Mouse (Mus musculus) embryonic facial prominence, embryonic 14.5 days (tissue): Measurements from ENCODE around the gene Phykpl. TPM values are rescaled to one million over a fixed set of nuclear protein-coding genes. Genes with fewer than 3 reads are reported as not detected.

Source experiments
- ATAC-seq: fragments of 200-750 bp; cut with Nextera tagmentation; 2 replicates; pipeline ENCODE4 v1.8.0; 2017; ENCODE audit warnings: low read depth, moderate number of reproducible peaks, moderate TSS enrichment
- DNase-seq: peaks from one replicate; pipeline ENCODE4 v3.0.0-alpha.2; 2015; ENCODE audit warnings: low spot score
- H3K27ac ChIP-seq: fragments of 300-500 bp; sonication (generic); replicated peaks from 2 replicates; pipeline ENCODE4 v1.5.1; 2014; ENCODE audit warnings: low read depth, mild to moderate bottlenecking, low read length, moderate library complexity
- H3K27me3 ChIP-seq: fragments of 300-500 bp; sonication (generic); replicated peaks from 2 replicates; pipeline ENCODE4 v1.6.1; 2014; ENCODE audit warnings: low read length; ENCODE audit not compliant: control insufficient read depth, insufficient read depth
- H3K36me3 ChIP-seq: fragments of 300-500 bp; sonication (generic); 2 replicates; pipeline ENCODE4 v1.6.1; 2014; ENCODE audit warnings: low read length, mixed read lengths; ENCODE audit not compliant: control insufficient read depth, insufficient read depth
- H3K4me1 ChIP-seq: fragments of 300-500 bp; sonication (generic); 2 replicates; pipeline ENCODE4 v1.6.1; 2014; ENCODE audit warnings: antibody characterized with exemption, low read length; ENCODE audit not compliant: control insufficient read depth, insufficient read depth
- H3K4me2 ChIP-seq: fragments of 300-500 bp; sonication (generic); 2 replicates; pipeline ENCODE4 v1.6.1; 2014; ENCODE audit warnings: low read depth, mild to moderate bottlenecking, low read length, moderate library complexity, mixed read lengths
- H3K4me3 ChIP-seq: fragments of 300-500 bp; sonication (generic); 2 replicates; pipeline ENCODE4 v1.5.1; 2014; ENCODE audit warnings: low read depth, mild to moderate bottlenecking, low read length
- H3K9ac ChIP-seq: fragments of 300-500 bp; sonication (generic); 2 replicates; pipeline ENCODE4 v1.6.1; 2014; ENCODE audit warnings: low read depth, mild to moderate bottlenecking, low read length, moderate library complexity, mixed read lengths
- H3K9me3 ChIP-seq: fragments of 300-500 bp; sonication (generic); 2 replicates; pipeline ENCODE4 v1.6.1; 2016; ENCODE audit warnings: low read length; ENCODE audit not compliant: control insufficient read depth
- WGBS: fragments of 180-500 bp; shearing (Covaris S2); extraction: QIAGEN DNeasy Blood & Tissue Kit; methylation state at CpG from one replicate; pipeline ENCODE4 v1.1.7; 2014; 5-methylcytosine and 5-hydroxymethylcytosine counted together
- polyA plus RNA-seq: library from polyadenylated mRNA; unstranded; fragments of >200 nt; fragmentation: Nextera tagmentation; extraction: Ambion mirVana; gene quantifications from 2 replicates; pipeline ENCODE4 v1.2.1, GENCODE M21; 2014

Gene Phykpl
- polyA plus RNA-seq, 1 experiment from 2014 or later = 15.2 TPM

GRCm38 (mm10) chr11:51551253-51551652 is 33.3 kb upstream of the Phykpl start:
- Histone ChIP-seq H3K9me3 (no peaks in the 10 kb centered on the region), H3K4me2 (no peak overlapping the region), H3K36me3 (no peaks in the 10 kb centered on the region), H3K9ac (no peak overlapping the region), H3K27me3 (no peaks in the 10 kb centered on the region), H3K4me3 (no peak overlapping the region), H3K4me1 (peaks cover 12% of the 10 kb centered on the region), H3K27ac (peak overlapping the region; percentile 2; the same call in 1 of the 2 replicates)
- WGBS = 40% methylated on average over 5 of the region's 5 CpGs
- peak; percentile 47; the same call in 1 of the 2 replicates for ATAC-seq
- DNase-seq = peak; percentile 79

- ATAC-seq (no peak), DNase-seq (no peak)
- Histone ChIP-seq H3K9ac (no peak overlapping the region), H3K9me3 (no peaks in the 10 kb centered on the region), H3K4me2 (no peak overlapping the region), H3K4me1 (peaks cover 12% of the 10 kb centered on the region), H3K4me3 (no peak overlapping the region), H3K36me3 (no peaks in the 10 kb centered on the region), H3K27ac (no peak overlapping the region), H3K27me3 (no peaks in the 10 kb centered on the region)
- 70% methylated on average over 3 of the region's 3 CpGs for WGBS
Measured at GRCm38 (mm10) chr11:51552091-51552490, 32.5 kb upstream of the Phykpl start.

- no peak overlapping the region for H3K9ac ChIP-seq
- DNase-seq (peak; percentile 29), ATAC-seq (no peak)
- peak overlapping the region; percentile 20 for H3K4me3 ChIP-seq
- no peak overlapping the region for H3K27ac ChIP-seq
- H3K36me3 ChIP-seq = no peaks in the 10 kb centered on the region
- H3K9me3 ChIP-seq = no peaks in the 10 kb centered on the region
- H3K4me2 ChIP-seq = peak overlapping the region; percentile 18; the same call in 1 of the 2 replicates
- WGBS = 61% methylated on average over 7 of the region's 10 CpGs
- H3K4me1 ChIP-seq = peaks cover 12% of the 10 kb centered on the region
- no peaks in the 10 kb centered on the region for H3K27me3 ChIP-seq
Measured at GRCm38 (mm10) chr11:51554590-51554989, 30.0 kb upstream of the Phykpl start.

- 46% methylated on average over 2 of the region's 2 CpGs for WGBS
- Histone ChIP-seq H3K27me3 (no peaks in the 10 kb centered on the region), H3K36me3 (no peaks in the 10 kb centered on the region), H3K4me3 (0 out of 2 replicates have a peak overlapping the region, but pooled peaks have one; percentile 20), H3K9me3 (no peaks in the 10 kb centered on the region), H3K4me2 (peak overlapping the region; percentile 18; the same call in 1 of the 2 replicates), H3K4me1 (peaks cover 12% of the 10 kb centered on the region), H3K27ac (no peak overlapping the region), H3K9ac (no peak overlapping the region)
- DNase-seq = no peak
- ATAC-seq = no peak
Measured at GRCm38 (mm10) chr11:51555066-51555465, 29.5 kb upstream of the Phykpl start.

- WGBS = 87% methylated on average over 1 of the region's 1 CpGs
- Histone ChIP-seq H3K27me3 (no peaks in the 10 kb centered on the region), H3K36me3 (no peaks in the 10 kb centered on the region), H3K4me1 (no peaks in the 10 kb centered on the region), H3K9me3 (no peaks in the 10 kb centered on the region), H3K9ac (no peak overlapping the region), H3K27ac (no peak overlapping the region), H3K4me2 (no peak overlapping the region), H3K4me3 (no peak overlapping the region)
- DNase-seq (no peak), ATAC-seq (no peak)
Measured at GRCm38 (mm10) chr11:51563276-51563675, 21.3 kb upstream of the Phykpl start.

GRCm38 (mm10) chr11:51565062-51565461 is 19.5 kb upstream of the Phykpl start:
- WGBS = 45% methylated on average over 3 of the region's 3 CpGs
- DNase-seq = no peak
- ATAC-seq = no peak
- Histone ChIP-seq H3K36me3 (no peaks in the 10 kb centered on the region), H3K27me3 (no peaks in the 10 kb centered on the region), H3K4me3 (no peak overlapping the region), H3K4me2 (no peak overlapping the region), H3K27ac (no peak overlapping the region), H3K9me3 (no peaks in the 10 kb centered on the region), H3K4me1 (no peaks in the 10 kb centered on the region), H3K9ac (no peak overlapping the region)

- WGBS = 87% methylated on average over 6 of the region's 6 CpGs
- H3K4me2 ChIP-seq = no peak overlapping the region
- no peak for ATAC-seq
- no peak for DNase-seq
- H3K4me3 ChIP-seq = no peak overlapping the region
- no peaks in the 10 kb centered on the region for H3K4me1 ChIP-seq
- no peak overlapping the region for H3K27ac ChIP-seq
- no peak overlapping the region for H3K9ac ChIP-seq
- no peaks in the 10 kb centered on the region for H3K27me3 ChIP-seq
- no peaks in the 10 kb centered on the region for H3K36me3 ChIP-seq
- no peaks in the 10 kb centered on the region for H3K9me3 ChIP-seq
Measured at GRCm38 (mm10) chr11:51565951-51566350, 18.6 kb upstream of the Phykpl start.

GRCm38 (mm10) chr11:51568801-51569200 is 15.8 kb upstream of the Phykpl start:
- WGBS = 93% methylated on average over 4 of the region's 4 CpGs
- ATAC-seq (no peak), DNase-seq (no peak)
- Histone ChIP-seq H3K27me3 (no peaks in the 10 kb centered on the region), H3K4me2 (no peak overlapping the region), H3K4me1 (no peaks in the 10 kb centered on the region), H3K36me3 (no peaks in the 10 kb centered on the region), H3K9me3 (no peaks in the 10 kb centered on the region), H3K9ac (no peak overlapping the region), H3K27ac (no peak overlapping the region), H3K4me3 (no peak overlapping the region)

- Histone ChIP-seq H3K4me3 (no peak overlapping the region), H3K9me3 (no peaks in the 10 kb centered on the region), H3K4me1 (no peaks in the 10 kb centered on the region), H3K4me2 (no peak overlapping the region), H3K9ac (no peak overlapping the region), H3K27ac (no peak overlapping the region), H3K36me3 (no peaks in the 10 kb centered on the region), H3K27me3 (no peaks in the 10 kb centered on the region)
- ATAC-seq = no peak
- DNase-seq = no peak
- 82% methylated on average over 4 of the region's 4 CpGs for WGBS
Measured at GRCm38 (mm10) chr11:51576454-51576853, 8.1 kb upstream of the Phykpl start.
